Mouse (Mus musculus): ENCODE results near the gene Smim11. TPM values are rescaled to one million over a fixed set of nuclear protein-coding genes. Genes with fewer than 3 reads are reported as not detected.

The Smim11 gene
- polyA plus RNA-seq, 1 experiment from 2014 or later, result 101 TPM

- no peak overlapping the region for H3K9ac ChIP-seq
- H3K27me3 ChIP-seq (replicated peaks), result no peaks in the 10 kb centered on the region; the same call in 1 of the 2 replicates
- H3K9me3 ChIP-seq, result no peaks in the 10 kb centered on the region
- WGBS, result 57% methylated on average over 20 of the region's 20 CpGs
- no peak overlapping the region for H3K4me3 ChIP-seq
- peaks cover 5% of the 10 kb centered on the region; the same call in 1 of the 2 replicates for H3K36me3 ChIP-seq
- no peak overlapping the region for H3K4me2 ChIP-seq
- no peak for ATAC-seq (ENCODE audit: extremely low read depth, insufficient number of reproducible peaks, low FRiP score, low TSS enrichment)
- H3K4me1 ChIP-seq, result peaks cover 4% of the 10 kb centered on the region
- no peak overlapping the region for H3K27ac ChIP-seq (replicated peaks)
These were observed 18.4 kb downstream of the Smim11 start for GRCm38 (mm10) chr16:92319353-92320109.

- H3K4me3 ChIP-seq, result no peak overlapping the region
- 65% methylated on average over 3 of the region's 3 CpGs for WGBS
- peaks cover 5% of the 10 kb centered on the region; the same call in 1 of the 2 replicates for H3K36me3 ChIP-seq
- ATAC-seq (ENCODE audit: extremely low read depth, insufficient number of reproducible peaks, low FRiP score, low TSS enrichment), result no peak
- H3K9me3 ChIP-seq, result no peaks in the 10 kb centered on the region
- no peaks in the 10 kb centered on the region; the same call in 1 of the 2 replicates for H3K27me3 ChIP-seq (replicated peaks)
- no peak overlapping the region for H3K27ac ChIP-seq (replicated peaks)
- H3K9ac ChIP-seq, result no peak overlapping the region
- no peak overlapping the region for H3K4me2 ChIP-seq
- H3K4me1 ChIP-seq, result peaks cover 5% of the 10 kb centered on the region; the same call in 1 of the 2 replicates
These were observed 19.3 kb downstream of the Smim11 start for GRCm38 (mm10) chr16:92320361-92320760.

- Histone ChIP-seq H3K4me1 (peaks cover 5% of the 10 kb centered on the region; the same call in 1 of the 2 replicates), H3K4me2 (no peak within 1 kb of the TSS), H3K9ac (no peak within 1 kb of the TSS), H3K36me3 (peaks cover 5% of the 10 kb centered on the region; the same call in 1 of the 2 replicates), H3K27ac (replicated peaks) (no peak within 1 kb of the TSS), H3K4me3 (no peak within 1 kb of the TSS), H3K27me3 (replicated peaks) (no peaks in the 10 kb centered on the region; the same call in 1 of the 2 replicates), H3K9me3 (no peaks in the 10 kb centered on the region)
- ATAC-seq (ENCODE audit: extremely low read depth, insufficient number of reproducible peaks, low FRiP score, low TSS enrichment), result no peak
- WGBS, result 86% methylated on average over 8 of the region's 8 CpGs
These were observed 20.3 kb downstream of the Smim11 start, which contains the start of gene Fam243 for GRCm38 (mm10) chr16:92321341-92321740. Gene Fam243 (minus strand): TSS chr16:92321441.

- no peak for ATAC-seq (ENCODE audit: extremely low read depth, insufficient number of reproducible peaks, low FRiP score, low TSS enrichment)
- no peaks in the 10 kb centered on the region for H3K9me3 ChIP-seq
- WGBS, result 57% methylated on average over 7 of the region's 7 CpGs
These were observed 23.4 kb downstream of the Smim11 start for GRCm38 (mm10) chr16:92324309-92325061.

GRCm38 (mm10) chr16:92325062-92325406 lies 23.9 kb downstream of the Smim11 start:
- H3K4me2 ChIP-seq, result no peak overlapping the region
- H3K9me3 ChIP-seq, result no peaks in the 10 kb centered on the region
- peaks cover 8% of the 10 kb centered on the region for H3K4me1 ChIP-seq
- no peak overlapping the region for H3K9ac ChIP-seq
- H3K36me3 ChIP-seq, result no peaks in the 10 kb centered on the region
- H3K27ac ChIP-seq (replicated peaks), result no peak overlapping the region
- no peak for ATAC-seq (ENCODE audit: extremely low read depth, insufficient number of reproducible peaks, low FRiP score, low TSS enrichment)
- H3K4me3 ChIP-seq, result no peak overlapping the region
- WGBS, result 47% methylated on average over 1 of the region's 1 CpGs
- H3K27me3 ChIP-seq (replicated peaks), result no peaks in the 10 kb centered on the region; the same call in 1 of the 2 replicates

More at GRCm38 (mm10) chr16:92324309-92325061, 23.4 kb downstream of the Smim11 start:
- no peaks in the 10 kb centered on the region for H3K36me3 ChIP-seq
- H3K4me1 ChIP-seq, result peaks cover 5% of the 10 kb centered on the region; the same call in 1 of the 2 replicates
- no peak overlapping the region for H3K4me3 ChIP-seq
- H3K27me3 ChIP-seq (replicated peaks), result no peaks in the 10 kb centered on the region; the same call in 1 of the 2 replicates
- no peak overlapping the region for H3K4me2 ChIP-seq
- no peak overlapping the region for H3K9ac ChIP-seq
- H3K27ac ChIP-seq (replicated peaks), result no peak overlapping the region

- no peak overlapping the region for H3K4me2 ChIP-seq
- WGBS, result 84% methylated on average over 10 of the region's 10 CpGs
- ATAC-seq (ENCODE audit: extremely low read depth, insufficient number of reproducible peaks, low FRiP score, low TSS enrichment), result no peak
These were observed 26.8 kb downstream of the Smim11 start for GRCm38 (mm10) chr16:92327911-92328310.

GRCm38 (mm10) chr16:92330966-92331365 lies 29.9 kb downstream of the Smim11 start:
- WGBS, result 55% methylated on average over 5 of the region's 5 CpGs
- no peak overlapping the region for H3K4me3 ChIP-seq
- H3K9ac ChIP-seq, result no peak overlapping the region
- no peak; the same call in 1 of the 2 replicates for ATAC-seq (ENCODE audit: extremely low read depth, insufficient number of reproducible peaks, low FRiP score, low TSS enrichment)
- H3K36me3 ChIP-seq, result no peaks in the 10 kb centered on the region
- no peak overlapping the region for H3K4me2 ChIP-seq
- H3K27ac ChIP-seq (replicated peaks), result peak overlapping the region; percentile 70
- H3K4me1 ChIP-seq, result peaks cover 24% of the 10 kb centered on the region
- H3K9me3 ChIP-seq, result no peaks in the 10 kb centered on the region
- H3K27me3 ChIP-seq (replicated peaks), result 0 out of 2 replicates have a peak, but pooled peaks cover 5% of the 10 kb centered on the region

More at GRCm38 (mm10) chr16:92327911-92328310, 26.8 kb downstream of the Smim11 start:
- Histone ChIP-seq H3K4me1 (peaks cover 23% of the 10 kb centered on the region), H3K4me3 (no peak overlapping the region), H3K9me3 (no peaks in the 10 kb centered on the region), H3K27me3 (replicated peaks) (no peaks in the 10 kb centered on the region; the same call in 1 of the 2 replicates), H3K36me3 (no peaks in the 10 kb centered on the region), H3K27ac (replicated peaks) (no peak overlapping the region), H3K9ac (no peak overlapping the region)

- H3K4me1 ChIP-seq, result peaks cover 27% of the 10 kb centered on the region
- H3K27ac ChIP-seq (replicated peaks), result no peak overlapping the region
These were observed 33.5 kb downstream of the Smim11 start for GRCm38 (mm10) chr16:92334600-92334999.

GRCm38 (mm10) chr16:92336280-92336679 lies 35.2 kb downstream of the Smim11 start:
- no peak overlapping the region for H3K9ac ChIP-seq
- no peak overlapping the region for H3K27ac ChIP-seq (replicated peaks)
- H3K9me3 ChIP-seq, result no peaks in the 10 kb centered on the region
- WGBS, result 5% methylated on average over 9 of the region's 9 CpGs
- no peak for ATAC-seq (ENCODE audit: extremely low read depth, insufficient number of reproducible peaks, low FRiP score, low TSS enrichment)
- H3K27me3 ChIP-seq (replicated peaks), result 0 out of 2 replicates have a peak, but pooled peaks cover 6% of the 10 kb centered on the region
- H3K36me3 ChIP-seq, result no peaks in the 10 kb centered on the region
- peaks cover 32% of the 10 kb centered on the region for H3K4me1 ChIP-seq
- no peak overlapping the region for H3K4me2 ChIP-seq
- no peak overlapping the region for H3K4me3 ChIP-seq

More at GRCm38 (mm10) chr16:92334600-92334999, 33.5 kb downstream of the Smim11 start:
- Histone ChIP-seq H3K27me3 (replicated peaks) (0 out of 2 replicates have a peak, but pooled peaks cover 6% of the 10 kb centered on the region), H3K9me3 (no peaks in the 10 kb centered on the region), H3K36me3 (no peaks in the 10 kb centered on the region), H3K9ac (no peak overlapping the region), H3K4me3 (no peak overlapping the region), H3K4me2 (no peak overlapping the region)
- 56% methylated on average over 9 of the region's 9 CpGs for WGBS
- ATAC-seq (ENCODE audit: extremely low read depth, insufficient number of reproducible peaks, low FRiP score, low TSS enrichment), result no peak

- peak; percentile 49 for ATAC-seq (ENCODE audit: extremely low read depth, insufficient number of reproducible peaks, low FRiP score, low TSS enrichment)
- peak overlapping the region; percentile 89 for H3K27ac ChIP-seq (replicated peaks)
- H3K9ac ChIP-seq, result peak overlapping the region; percentile 53
- peaks cover 44% of the 10 kb centered on the region for H3K4me1 ChIP-seq
- peak overlapping the region; percentile 69 for H3K4me2 ChIP-seq
- peak overlapping the region; percentile 44 for H3K4me3 ChIP-seq
- WGBS, result 12% methylated on average over 27 of the region's 27 CpGs
- 0 out of 2 replicates have a peak, but pooled peaks cover 2% of the 10 kb centered on the region for H3K27me3 ChIP-seq (replicated peaks)
- no peaks in the 10 kb centered on the region for H3K9me3 ChIP-seq
- H3K36me3 ChIP-seq, result no peaks in the 10 kb centered on the region
These were observed 39.8 kb downstream of the Smim11 start for GRCm38 (mm10) chr16:92340612-92341511.
